10 mouse cellular contexts compared by ENCODE assay signal in the genomic region with DNA sequence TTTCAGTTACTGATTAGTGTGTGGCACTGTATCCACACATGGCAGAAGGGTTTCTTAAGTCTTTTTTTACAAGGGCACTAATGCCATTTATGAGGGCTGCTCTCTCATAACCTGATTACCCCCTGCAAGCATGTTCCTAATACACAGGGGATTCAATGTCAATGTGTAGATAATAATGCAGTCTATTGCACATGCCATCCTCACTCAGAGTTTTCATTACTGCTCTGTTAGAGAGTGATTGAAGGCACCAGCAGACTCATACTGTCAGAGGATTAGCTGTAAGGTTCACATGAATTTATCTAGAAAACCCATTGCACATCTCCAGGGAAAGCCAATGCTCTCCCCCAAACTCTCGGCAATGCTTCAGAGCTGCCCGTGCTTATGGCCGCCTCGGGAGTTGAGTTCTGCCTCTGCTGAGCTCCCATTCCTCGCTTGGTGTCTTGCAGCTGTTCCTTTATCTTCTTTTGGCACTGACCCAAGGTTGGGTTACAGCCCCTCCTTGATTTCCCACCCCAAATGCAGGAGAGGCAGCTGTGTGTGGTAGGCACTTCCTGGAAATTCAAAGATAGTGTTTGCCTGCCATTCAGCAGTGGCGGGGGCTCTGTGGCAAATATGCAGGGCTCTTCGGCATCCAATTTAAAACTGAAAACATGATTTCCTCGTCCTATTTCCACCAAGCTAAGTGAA. TPM values are rescaled to one million over a fixed set of nuclear protein-coding genes. Genes with fewer than 3 reads are reported as not detected.
A peak's percentile ranks its signal among the peaks of the same experiment; 100 is the strongest.
DNase-seq lines count a peak whose midpoint lies in the region; ATAC-seq and TF ChIP-seq lines count a peak whose summit lies in the region.
"Had no signal": no experiment of that assay in that cellular context is flagged by ENCODE, and none has a peak within 500 bp of the region (broad histone marks: within the 10 kb centered on the region; RNA-seq: fewer than 3 reads in every experiment).

No protein-coding gene starts in this region.

- ATAC-seq in megakaryocyte, adult 5-6 weeks (ENCODE audit: poor library complexity, severe bottlenecking) = no peak
- ATAC-seq in forebrain, embryonic 14.5 days = peak; percentile 88
- peak; percentile 67 for ATAC-seq in hindbrain, embryonic 16.5 days
- ATAC-seq: activated CD4-positive, CD25-positive, alpha-beta regulatory T cell, adult 4 months had no signal

- H3K9me3 ChIP-seq in megakaryocyte, embryonic 14.5 days = no peaks in the 10 kb centered on the region
- H3K9me3 ChIP-seq in forebrain, embryonic 14.5 days (replicated peaks; ENCODE audit: control insufficient read depth, low read length) = no peaks in the 10 kb centered on the region
- no peaks in the 10 kb centered on the region for H3K9me3 ChIP-seq in hindbrain, embryonic 16.5 days (ENCODE audit: control insufficient read depth, low read length)

- H3K27me3 ChIP-seq in megakaryocyte, embryonic 14.5 days (replicated peaks) = peaks cover 5% of the 10 kb centered on the region
- H3K27me3 ChIP-seq in forebrain, embryonic 14.5 days (replicated peaks; ENCODE audit: control insufficient read depth, insufficient read depth, low read length) = no peaks in the 10 kb centered on the region
- H3K27me3 ChIP-seq in hindbrain, embryonic 16.5 days (replicated peaks; ENCODE audit: control insufficient read depth, insufficient read depth, low read length) = no peaks in the 10 kb centered on the region
- H3K27me3 ChIP-seq in myocyte (ENCODE audit: control insufficient read depth, insufficient read depth, insufficient read length) = no peaks in the 10 kb centered on the region

- no peak overlapping the region for H3K4me2 ChIP-seq in forebrain, embryonic 14.5 days (ENCODE audit: low read length)
- H3K4me2 ChIP-seq in hindbrain, embryonic 16.5 days (ENCODE audit: low read length) = peak overlapping the region; percentile 40
- H3K4me2 ChIP-seq in myocyte (ENCODE audit: low read depth) = peak overlapping the region; percentile 69

- TF ChIP-seq POLR2A in myocyte (IDR thresholded peaks at IDR 0.05; ENCODE audit: insufficient read length, low read depth) = no peak

- DNase-seq in forebrain, embryonic 14.5 days (ENCODE audit: low spot score) = peak; percentile 83
- no peak for DNase-seq in urinary bladder, postnatal 25 days (ENCODE audit: low spot score)
- no peak for DNase-seq in gastrocnemius, postnatal 10 days
- DNase-seq: kidney, postnatal 14 days; thymus, adult 2 months had no signal

- no peaks in the 10 kb centered on the region for H3K79me2 ChIP-seq in myocyte (ENCODE audit: control insufficient read depth, insufficient read depth)

- peak overlapping the region; percentile 46 for H3K4me3 ChIP-seq in megakaryocyte, embryonic 14.5 days (replicated peaks)
- no peak overlapping the region for H3K4me3 ChIP-seq in forebrain, embryonic 14.5 days (ENCODE audit: low read depth, low read length)
- no peak overlapping the region for H3K4me3 ChIP-seq in hindbrain, embryonic 16.5 days (ENCODE audit: low read length)
- H3K4me3 ChIP-seq in myocyte = no peak overlapping the region

- H3K9ac ChIP-seq in forebrain, embryonic 14.5 days (ENCODE audit: low read length) = no peak overlapping the region
- H3K9ac ChIP-seq in hindbrain, embryonic 16.5 days (ENCODE audit: low read depth, low read length) = no peak overlapping the region; the same call in 1 of the 2 replicates

- WGBS in forebrain, embryonic 14.5 days = 35% methylated on average over 8 of the region's 8 CpGs
- 36% methylated on average over 8 of the region's 8 CpGs for whole genome bisulfite sequencing in hindbrain, embryonic 16.5 days

- peaks cover 8% of the 10 kb centered on the region for H3K4me1 ChIP-seq in megakaryocyte, embryonic 14.5 days
- H3K4me1 ChIP-seq in forebrain, embryonic 14.5 days (ENCODE audit: control insufficient read depth, insufficient read depth, low read length) = no peaks in the 10 kb centered on the region
- peaks cover 7% of the 10 kb centered on the region for H3K4me1 ChIP-seq in hindbrain, embryonic 16.5 days (ENCODE audit: control insufficient read depth, insufficient read depth, low read depth, low read length)

- no peaks in the 10 kb centered on the region for H3K36me3 ChIP-seq in megakaryocyte, embryonic 14.5 days (replicated peaks; ENCODE audit: low read length)
- no peaks in the 10 kb centered on the region for H3K36me3 ChIP-seq in forebrain, embryonic 14.5 days (ENCODE audit: control insufficient read depth, insufficient read depth, low read length)
- H3K36me3 ChIP-seq in hindbrain, embryonic 16.5 days (ENCODE audit: control insufficient read depth, insufficient read depth, low read length) = no peaks in the 10 kb centered on the region
- no peaks in the 10 kb centered on the region for H3K36me3 ChIP-seq in myocyte (ENCODE audit: control insufficient read depth, insufficient read depth)

- no peak overlapping the region for H3K27ac ChIP-seq in forebrain, embryonic 14.5 days (ENCODE audit: low read depth, low read length)
- H3K27ac ChIP-seq in hindbrain, embryonic 16.5 days (ENCODE audit: low read depth, low read length) = no peak overlapping the region; the same call in 1 of the 2 replicates

- no peak overlapping the region for H3ac ChIP-seq in myocyte (ENCODE audit: control insufficient read depth, insufficient read length)

TF ChIP-seq in myocyte, 11 proteins besides CTCF, POLR2A, EP300 and RAD21:
- no peak for TF ChIP-seq POLR2AphosphoS2 (IDR thresholded peaks at IDR 0.05; ENCODE audit: insufficient read length, low read depth)
- TF ChIP-seq MYOD1 (IDR thresholded peaks at IDR 0.05; ENCODE audit: control insufficient read depth in 1 of 3, insufficient read length in 2 of 3, low read depth in 2 of 3) = peak in 2 of 3 experiments; percentile 72 to 78
- TF ChIP-seq SRF (IDR thresholded peaks at IDR 0.05; ENCODE audit: control insufficient read depth, insufficient read length, low read depth) = no peak
- no peak for TF ChIP-seq MAX (IDR thresholded peaks at IDR 0.05; ENCODE audit: low read depth)
- no peak for TF ChIP-seq CEBPB (IDR thresholded peaks at IDR 0.05; ENCODE audit: insufficient read depth, poor library complexity, severe bottlenecking)
- no peak for TF ChIP-seq E2F4 (IDR thresholded peaks at IDR 0.05; ENCODE audit: insufficient read depth)
- no peak for TF ChIP-seq REST (IDR thresholded peaks at IDR 0.05; ENCODE audit: insufficient read depth, insufficient read length)
- peak; percentile 68 for TF ChIP-seq TCF12 (IDR thresholded peaks at IDR 0.05; ENCODE audit: insufficient read depth, poor library complexity, severe bottlenecking)
- no peak for TF ChIP-seq TCF3 (IDR thresholded peaks at IDR 0.05; ENCODE audit: insufficient read length, low read depth)
- TF ChIP-seq MYOG (IDR thresholded peaks at IDR 0.05; ENCODE audit: control insufficient read depth in 1 of 3, insufficient read depth in 1 of 3, insufficient read length in 2 of 3, low read depth in 2 of 3) = peak; percentile 68 to 90 (median 68)
- no peak for TF ChIP-seq USF1 (IDR thresholded peaks at IDR 0.05; ENCODE audit: low read depth)
TF ChIP-seq in myocyte: peak in this region for 3.

RNA-seq across cellular contexts. Expression of a gene that starts 13.5 kb away (rescaled TPM):
- polyA plus RNA-seq in megakaryocyte, embryonic 14.5 days (2012; ENCODE audit: insufficient read depth, low replicate concordance) = 0.10 TPM in 1 of 2 replicates, not detected in the other
- total RNA-seq in megakaryocyte, adult 5-6 weeks (2015) = 0.46 and 1.2 TPM in 2 replicates
- total RNA-seq in megakaryocyte, adult 5-6 weeks (2017) = 0.73 and 0.98 TPM in 2 replicates
- polyA plus RNA-seq in forebrain, embryonic 14.5 days (2014; fragmentation: Nextera tagmentation; extraction: Ambion mirVana) = 30.7 and 32.5 TPM in 2 replicates
- polyA plus RNA-seq in hindbrain, embryonic 16.5 days (2015; fragmentation: Nextera tagmentation; extraction: Ambion mirVana) = 35.4 and 37.1 TPM in 2 replicates
- polyA plus RNA-seq in myocyte (2012; fragmentation: generic; extraction: Trizol) = 4.1 TPM
- 10 to 100 TPM; 13.1 to 17.4 TPM for total RNA-seq in gastrocnemius, postnatal 10 days (2021)

RNA-seq across cellular contexts. Expression of a gene that starts 32.5 kb away (rescaled TPM):
- 2.2 and 2.8 TPM in 2 replicates for polyA plus RNA-seq in megakaryocyte, embryonic 14.5 days (2012; ENCODE audit: insufficient read depth, low replicate concordance)
- 6.0 and 8.4 TPM in 2 replicates for total RNA-seq in megakaryocyte, adult 5-6 weeks (2015)
- total RNA-seq in megakaryocyte, adult 5-6 weeks (2017) = 4.7 and 8.0 TPM in 2 replicates
- 7.1 and 8.1 TPM in 2 replicates for polyA plus RNA-seq in forebrain, embryonic 14.5 days (2014; fragmentation: Nextera tagmentation; extraction: Ambion mirVana)
- 8.3 and 9.7 TPM in 2 replicates for polyA plus RNA-seq in hindbrain, embryonic 16.5 days (2015; fragmentation: Nextera tagmentation; extraction: Ambion mirVana)
- polyA plus RNA-seq in myocyte (2012; fragmentation: generic; extraction: Trizol) = 0.12 TPM
- 1 to 10 TPM; 2.8 to 3.9 TPM for total RNA-seq in gastrocnemius, postnatal 10 days (2021)
